Mouse (Mus musculus) MEL (cell line): ENCODE results near the gene Adamtsl1. TPM values are rescaled to one million over a fixed set of nuclear protein-coding genes. Genes with fewer than 3 reads are reported as not detected.

Experiments
- DNase-seq: peaks from one replicate; pipeline ENCODE4 v3.0.0; 2011; ENCODE audit warnings: low read depth, low spot score
- H3K27ac ChIP-seq: 2 replicates; pipeline ENCODE4 v1.5.1; 2012; ENCODE audit warnings: low read depth, mild to moderate bottlenecking, control low read depth, low read length, moderate library complexity; ENCODE audit not compliant: control insufficient read depth
- H3K27me3 ChIP-seq, 2 experiments: fragments of 150-350 bp in 1 of 2; sonication (generic) in 1 of 2; 2 replicates each; pipeline ENCODE4 v1.6.1; 2012; ENCODE audit warnings: low read length in 2 of 2, mild to moderate bottlenecking in 2 of 2, improper control_type of control experiment in 1 of 2, moderate library complexity in 1 of 2; ENCODE audit not compliant: insufficient read depth in 2 of 2, control insufficient read depth in 1 of 2
- H3K36me3 ChIP-seq, 2 experiments: 2 replicates each; pipeline ENCODE4 v1.6.1; 2012 to 2014; ENCODE audit warnings: low read length in 2 of 2, improper control_type of control experiment in 1 of 2, inconsistent platforms in 1 of 2, mild to moderate bottlenecking in 1 of 2; ENCODE audit not compliant: insufficient read depth in 2 of 2, control insufficient read depth in 1 of 2
- H3K4me1 ChIP-seq, 2 experiments: fragments of 150-350 bp in 1 of 2; sonication (generic) in 1 of 2; 2 replicates each; pipeline ENCODE4 v1.6.1; 2012; ENCODE audit warnings: low read length in 2 of 2, improper control_type of control experiment in 1 of 2, mild to moderate bottlenecking in 1 of 2; ENCODE audit not compliant: insufficient read depth in 2 of 2, control insufficient read depth in 1 of 2
- H3K4me3 ChIP-seq, 2 experiments: fragments of 150-350 bp in 1 of 2; sonication (generic) in 1 of 2; 2 replicates each; pipeline ENCODE4 v1.5.1; 2012; ENCODE audit warnings: low read depth in 2 of 2, low read length in 2 of 2, mild to moderate bottlenecking in 2 of 2, moderate library complexity in 2 of 2, control low read depth in 1 of 2, improper control_type of control experiment in 1 of 2; ENCODE audit not compliant: control insufficient read depth in 1 of 2, insufficient read depth in 1 of 2
- H3K79me2 ChIP-seq: 2 replicates; pipeline ENCODE4 v1.6.1; 2012; ENCODE audit warnings: mild to moderate bottlenecking, low read length, moderate library complexity; ENCODE audit not compliant: control insufficient read depth, poor library complexity, insufficient read depth
- H3K9ac ChIP-seq: 2 replicates; pipeline ENCODE4 v1.6.1; 2012; ENCODE audit warnings: low read depth, mild to moderate bottlenecking, control low read depth, low read length, moderate library complexity; ENCODE audit not compliant: control insufficient read depth, poor library complexity, severe bottlenecking
- H3K9me3 ChIP-seq: fragments of 150-350 bp; sonication (generic); replicated peaks from 2 replicates; pipeline ENCODE4 v1.6.1; 2012; ENCODE audit warnings: mild to moderate bottlenecking, low read length, improper control_type of control experiment, moderate library complexity; ENCODE audit not compliant: insufficient read depth
- CHD1 ChIP-seq: IDR thresholded peaks from 2 replicates; pipeline ENCODE4 v1.6.1; 2012; ENCODE audit warnings: low read depth, mild to moderate bottlenecking, inconsistent platforms, low read length, improper control_type of control experiment
- CTCF ChIP-seq, 3 experiments: IDR thresholded peaks in 2 of 3; conservative IDR thresholded peaks in 1 of 3; 2 replicates each; pipeline ENCODE4 v1.5.1; 2011 to 2012; ENCODE audit warnings: low read length in 3 of 3, low read depth in 2 of 3, mild to moderate bottlenecking in 2 of 3, improper control_type of control experiment in 1 of 3, inconsistent platforms in 1 of 3, mixed read lengths in 1 of 3, moderate library complexity in 1 of 3; ENCODE audit not compliant: control insufficient read depth in 1 of 3, insufficient read depth in 1 of 3, poor library complexity in 1 of 3, severe bottlenecking in 1 of 3
- ELF1 ChIP-seq: IDR thresholded peaks from 2 replicates; pipeline ENCODE4 v1.6.1; 2014; ENCODE audit warnings: low read depth, mild to moderate bottlenecking, inconsistent platforms, low read length, improper control_type of control experiment, moderate library complexity
- EP300 ChIP-seq, 2 experiments: IDR thresholded peaks; 2 replicates each; pipeline ENCODE4 v1.6.1; 2011; ENCODE audit warnings: improper control_type of control experiment in 2 of 2, low read length in 2 of 2, low read depth in 1 of 2, mild to moderate bottlenecking in 1 of 2
- HCFC1 ChIP-seq: IDR thresholded peaks from 2 replicates; pipeline ENCODE4 v1.6.1; 2012; ENCODE audit warnings: low read depth, mild to moderate bottlenecking, inconsistent platforms, low read length, improper control_type of control experiment, moderate library complexity
- KAT2A ChIP-seq: conservative IDR thresholded peaks from 2 replicates; pipeline ENCODE4 v1.6.1; 2012; ENCODE audit warnings: low read depth, low read length, improper control_type of control experiment, inconsistent platforms
- MAFK ChIP-seq: IDR thresholded peaks from 2 replicates; pipeline ENCODE4 v1.6.1; 2011; ENCODE audit warnings: low read depth, mild to moderate bottlenecking, low read length, improper control_type of control experiment, borderline replicate concordance
- MAZ ChIP-seq: IDR thresholded peaks from 2 replicates; pipeline ENCODE4 v1.6.1; 2012; ENCODE audit warnings: low read depth, mild to moderate bottlenecking, inconsistent platforms, low read length, improper control_type of control experiment
- MEF2A ChIP-seq: IDR thresholded peaks from 2 replicates; pipeline ENCODE4 v1.6.1; 2014; ENCODE audit warnings: low read depth, mild to moderate bottlenecking, inconsistent platforms, low read length, improper control_type of control experiment; ENCODE audit not compliant: poor library complexity, insufficient replicate concordance, severe bottlenecking; ENCODE audit errors: extremely low read depth
- MXI1 ChIP-seq: IDR thresholded peaks from 2 replicates; pipeline ENCODE4 v1.6.1; 2011; ENCODE audit warnings: mild to moderate bottlenecking, low read depth, low read length, improper control_type of control experiment
- POLR2AphosphoS2 ChIP-seq: IDR thresholded peaks from 2 replicates; pipeline ENCODE4 v1.6.1; 2011; ENCODE audit warnings: low read length, improper control_type of control experiment
- RAD21 ChIP-seq: IDR thresholded peaks from 2 replicates; pipeline ENCODE4 v1.6.1; 2011; ENCODE audit warnings: mild to moderate bottlenecking, low read depth, low read length, improper control_type of control experiment
- RCOR1 ChIP-seq: IDR thresholded peaks from 2 replicates; pipeline ENCODE4 v1.6.1; 2012; ENCODE audit warnings: low read depth, mild to moderate bottlenecking, inconsistent platforms, low read length, improper control_type of control experiment
- SIN3A ChIP-seq: IDR thresholded peaks from 2 replicates; pipeline ENCODE4 v1.6.1; 2012; ENCODE audit warnings: low read length, improper control_type of control experiment, inconsistent platforms
- SMC3 ChIP-seq: IDR thresholded peaks from 2 replicates; pipeline ENCODE4 v1.6.1; 2011; ENCODE audit warnings: low read depth, low read length, improper control_type of control experiment
- TAL1 ChIP-seq: IDR thresholded peaks from 2 replicates; pipeline ENCODE4 v1.6.1; 2012; ENCODE audit warnings: mild to moderate bottlenecking, inconsistent platforms, low read length, moderate library complexity, mixed read lengths
- USF1 ChIP-seq: IDR thresholded peaks from 2 replicates; pipeline ENCODE4 v1.6.1; 2014; ENCODE audit warnings: low read depth, mild to moderate bottlenecking, inconsistent platforms, low read length, improper control_type of control experiment, moderate library complexity
- ZC3H11A ChIP-seq: IDR thresholded peaks from 2 replicates; pipeline ENCODE4 v1.6.1; 2012; ENCODE audit warnings: low read depth, mild to moderate bottlenecking, inconsistent platforms, low read length, improper control_type of control experiment
- ZMIZ1 ChIP-seq: IDR thresholded peaks from 2 replicates; pipeline ENCODE4 v1.6.1; 2012; ENCODE audit warnings: low read depth, mild to moderate bottlenecking, inconsistent platforms, low read length, improper control_type of control experiment, moderate library complexity
- ZNF384 ChIP-seq: IDR thresholded peaks from 2 replicates; pipeline ENCODE4 v1.6.1; 2012; ENCODE audit warnings: low read depth, mild to moderate bottlenecking, inconsistent platforms, low read length, improper control_type of control experiment
- polyA plus RNA-seq, 2 experiments: library from polyadenylated mRNA; stranded (reverse) in 1 of 2; unstranded in 1 of 2; fragments of >175 nt in 1 of 2; fragments of >200 nt in 1 of 2; gene quantifications; 2 replicates each; pipeline versions ENCODE4 v1.2.1 to v1.2.4; 2012; ENCODE audit warnings: low replicate concordance in 2 of 2, low read depth in 1 of 2; ENCODE audit not compliant: insufficient read length in 2 of 2, insufficient read depth in 1 of 2, missing spikeins in 1 of 2
- total RNA-seq: library from RNA; depleted of rRNA; stranded (reverse); fragments of 300-350 nt; gene quantifications from 2 replicates; pipeline ENCODE4 v1.2.3, GENCODE M21; 2012

Adamtsl1 gene
- total and polyA plus RNA-seq, 3 experiments: not detected

DNA sequence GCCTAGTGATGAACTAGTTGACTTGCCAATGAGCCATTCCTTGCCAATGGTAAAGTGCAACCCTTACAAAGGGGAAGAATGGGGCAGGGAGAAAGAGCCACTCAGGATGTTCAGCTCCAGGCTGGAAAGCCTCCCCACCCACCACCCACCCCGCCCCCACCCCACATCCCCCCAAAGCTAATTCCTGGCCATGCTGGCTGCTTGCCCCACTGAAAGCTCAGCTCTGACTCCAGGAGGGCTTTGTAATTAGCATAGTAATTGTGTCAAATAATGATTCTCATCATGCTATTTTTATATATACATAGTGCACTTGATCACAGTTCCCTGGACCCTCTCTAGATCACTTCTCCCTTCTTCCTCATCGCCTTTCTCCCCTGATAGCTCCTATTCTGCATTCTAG is 798.4 kb downstream of the Adamtsl1 start:
- Histone ChIP-seq H3K4me1 (no peaks in the 10 kb centered on the region), H3K27ac (no peak overlapping the region), H3K9me3 (no peaks in the 10 kb centered on the region), H3K36me3 (no peaks in the 10 kb centered on the region), H3K27me3 (no peaks in the 10 kb centered on the region), H3K4me3 (no peak overlapping the region), H3K79me2 (no peaks in the 10 kb centered on the region), H3K9ac (no peak overlapping the region)
- no peak for TF ChIP-seq CTCF (IDR thresholded peaks at IDR 0.05 in 2 of 3, conservative IDR thresholded peaks at IDR 0.05 in 1 of 3; ENCODE audit: control insufficient read depth in 1 of 3, insufficient read depth in 1 of 3, low read depth in 2 of 3, low read length in 3 of 3, poor library complexity in 1 of 3, severe bottlenecking in 1 of 3)
- no peak for TF ChIP-seq MAZ
- TF ChIP-seq EP300 (IDR thresholded peaks at IDR 0.05; ENCODE audit: low read depth in 1 of 2, low read length in 2 of 2): no peak
- TF ChIP-seq ZMIZ1: no peak
- no peak for TF ChIP-seq USF1
- no peak for TF ChIP-seq HCFC1
- TF ChIP-seq RAD21: no peak
- no peak for TF ChIP-seq MXI1
- TF ChIP-seq MEF2A: no peak
- no peak for TF ChIP-seq CHD1
- DNase-seq: no peak

DNA sequence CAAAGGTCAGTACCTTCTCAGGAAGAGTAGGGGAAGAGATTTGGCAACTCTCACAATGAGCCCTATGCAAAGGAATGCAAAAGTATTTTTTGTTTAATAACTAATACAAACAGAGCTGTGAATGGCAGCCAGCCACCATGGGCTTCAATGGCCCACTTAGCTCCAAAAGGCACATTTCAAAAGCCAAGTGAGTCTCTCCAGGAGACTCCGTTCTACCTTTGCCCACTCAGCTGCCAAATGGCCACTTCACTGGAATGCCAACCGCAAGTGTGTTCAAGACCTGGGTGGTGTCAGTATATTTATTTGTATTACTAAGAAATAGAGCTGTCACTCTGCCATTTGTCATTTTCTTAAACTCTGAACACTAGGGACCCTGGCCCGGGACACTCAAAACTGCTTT is 800.5 kb downstream of the Adamtsl1 start:
- H3K4me3 ChIP-seq: no peak overlapping the region
- H3K4me1 ChIP-seq: no peaks in the 10 kb centered on the region
- H3K9ac ChIP-seq: no peak overlapping the region
- H3K36me3 ChIP-seq: no peaks in the 10 kb centered on the region
- no peak overlapping the region for H3K27ac ChIP-seq
- H3K27me3 ChIP-seq: no peaks in the 10 kb centered on the region
- H3K9me3 ChIP-seq: no peaks in the 10 kb centered on the region
- H3K79me2 ChIP-seq: no peaks in the 10 kb centered on the region
- DNase-seq: no peak
- TF ChIP-seq ZNF384 (no peak), HCFC1 (no peak), RAD21 (no peak), KAT2A (no peak), TAL1 (no peak)

DNA sequence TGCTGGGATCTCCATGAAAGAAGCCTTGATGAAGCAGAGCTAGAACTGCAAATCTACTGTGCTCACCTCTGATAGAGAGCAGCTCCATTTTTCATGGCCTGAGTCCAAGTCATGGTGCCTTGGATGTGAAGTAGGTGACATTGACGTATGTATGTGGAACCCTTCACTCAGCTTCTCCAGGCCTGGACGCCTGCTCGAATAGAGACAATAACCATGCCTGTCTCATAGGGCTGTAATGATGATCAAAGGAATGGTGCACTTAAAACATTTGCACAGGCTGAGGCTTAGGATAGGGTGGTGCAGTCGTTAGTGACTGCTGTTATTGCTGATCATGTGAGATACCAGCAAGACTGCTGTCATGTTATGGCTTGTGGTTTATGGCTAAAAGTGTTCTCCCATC is 801.1 kb downstream of the Adamtsl1 start:
- Histone ChIP-seq H3K27ac (no peak overlapping the region), H3K4me1 (no peaks in the 10 kb centered on the region), H3K9ac (no peak overlapping the region), H3K79me2 (no peaks in the 10 kb centered on the region), H3K9me3 (no peaks in the 10 kb centered on the region), H3K27me3 (no peaks in the 10 kb centered on the region), H3K36me3 (no peaks in the 10 kb centered on the region), H3K4me3 (no peak overlapping the region)
- TF ChIP-seq ZMIZ1 (no peak), ZC3H11A (no peak), MXI1 (no peak), POLR2AphosphoS2 (no peak), USF1 (no peak), SIN3A (no peak), ELF1 (no peak), EP300 (IDR thresholded peaks at IDR 0.05; ENCODE audit: low read depth in 1 of 2, low read length in 2 of 2) (no peak), RAD21 (no peak), MAFK (no peak), CHD1 (no peak), RCOR1 (no peak), SMC3 (no peak)
- DNase-seq: no peak
